Mouse (Mus musculus) B cell, adult 62 days (primary cell): Measurements from ENCODE around the gene Pam16. TPM values are rescaled to one million over a fixed set of nuclear protein-coding genes. Genes with fewer than 3 reads are reported as not detected.

Source experiments
- total RNA-seq: library from RNA; stranded (reverse); gene quantifications from 4 replicates; pipeline ENCODE4 v1.2.4, GENCODE M21; 2023

Gene Pam16
- total RNA-seq = 39.3 to 51.4 TPM (median 47.8 TPM) in 4 replicates

GRCm38 (mm10) chr16:4624481-4625110 is at the start of gene Pam16:
Pam16 (minus strand) TSS chr16:4624988.

GRCm38 (mm10) chr16:4639831-4640237 is 15.0 kb upstream of the Pam16 start, which contains the start of the genes Vasn and Dnaja3:
Vasn (plus strand) TSS chr16:4639941.
Dnaja3 (plus strand) TSS chr16:4639989.

GRCm38 (mm10) chr16:4593971-4594813 is 30.6 kb downstream of the Pam16 start, which contains the start of gene Glis2:
Glis2 (plus strand) TSS chr16:4594713.

Other genes with a start within 250 kb of the Pam16 start
- gene Adcy9, start 204.5 kb downstream of the Pam16 start, total RNA-seq = 3.5 to 4.4 TPM (median 3.9 TPM) in 4 replicates
- 0.70 to 3.8 TPM (median 1.9 TPM) in 4 replicates for gene Srl, start 83.2 kb downstream of the Pam16 start, total RNA-seq
- 10.2 to 12.4 TPM (median 11.8 TPM) in 4 replicates for gene Tfap4, start 65.1 kb downstream of the Pam16 start, total RNA-seq
- gene Glis2, start 30.3 kb downstream of the Pam16 start, total RNA-seq = not detected in 4 replicates
- 0.19 to 0.33 TPM (median 0.21 TPM) in 3 of 4 replicates, not detected in the other for gene Vasn, start 15.0 kb upstream of the Pam16 start, total RNA-seq
- 29.3 to 35.2 TPM (median 31.8 TPM) in 4 replicates for gene Dnaja3, start 15.0 kb upstream of the Pam16 start, total RNA-seq
- 220 to 267 TPM (median 233 TPM) in 4 replicates for gene Coro7, start 54.8 kb upstream of the Pam16 start, total RNA-seq
- gene Nmral1, start 94.4 kb upstream of the Pam16 start, total RNA-seq = 7.2 to 9.4 TPM (median 8.8 TPM) in 4 replicates
- gene Hmox2, start 101.4 kb upstream of the Pam16 start, total RNA-seq = 40.7 to 48.4 TPM (median 43.7 TPM) in 4 replicates
- 68.9 to 73.7 TPM (median 70.7 TPM) in 4 replicates for gene Cdip1, start 165.3 kb upstream of the Pam16 start, total RNA-seq
- gene 4930562C15Rik, start 210.4 kb upstream of the Pam16 start, total RNA-seq = not detected in 4 replicates